28 mouse cellular contexts compared by ENCODE assay signal in the genomic region with DNA sequence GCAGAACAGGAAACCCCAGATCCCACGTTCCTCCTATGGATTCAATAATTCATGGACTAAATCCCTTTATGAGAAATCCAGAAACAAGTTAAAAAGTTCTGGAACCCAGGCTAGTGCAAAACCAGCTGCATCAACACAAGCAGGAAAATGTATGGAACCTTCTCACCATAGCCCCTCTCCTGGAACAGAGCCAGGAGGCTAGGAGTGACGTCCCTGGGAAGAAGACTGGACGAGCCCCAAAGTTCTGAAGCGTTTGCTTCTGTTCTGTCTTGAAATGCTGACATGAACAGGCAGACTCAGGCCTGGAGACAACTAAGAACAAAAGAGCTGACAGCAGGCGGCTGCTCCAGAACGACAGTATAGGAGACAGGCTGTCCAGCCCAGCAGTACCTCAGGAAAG.
DNase-seq lines count a peak whose midpoint lies in the region; ATAC-seq and TF ChIP-seq lines count a peak whose summit lies in the region.
"Had no signal": no experiment of that assay in that cellular context is flagged by ENCODE, and none has a peak within 500 bp of the region (broad histone marks: within the 10 kb centered on the region; RNA-seq: fewer than 3 reads in every experiment).

No protein-coding gene starts in this region.

- no peak overlapping the region for H3K9ac ChIP-seq in kidney, embryonic 16.5 days (replicated peaks; ENCODE audit: low read length)
- no peak overlapping the region for H3K9ac ChIP-seq in midbrain, embryonic 14.5 days (replicated peaks; ENCODE audit: low read length)
- H3K9ac ChIP-seq in midbrain, embryonic 13.5 days (replicated peaks): no peak overlapping the region
- H3K9ac ChIP-seq in limb, embryonic 14.5 days (ENCODE audit: low read depth, low read length, severe bottlenecking): no peak overlapping the region
- H3K9ac ChIP-seq: embryonic facial prominence, embryonic 12.5 days; heart, embryonic 15.5 days; liver, embryonic 13.5 days; midbrain, embryonic 12.5 days; neural tube, embryonic 15.5 days had no signal

- H3K4me1 ChIP-seq in kidney, embryonic 16.5 days (ENCODE audit: insufficient read depth, low read length): 0 out of 2 replicates have a peak, but pooled peaks cover 4% of the 10 kb centered on the region
- H3K4me1 ChIP-seq in midbrain, embryonic 14.5 days (ENCODE audit: control insufficient read depth, insufficient read depth, low read length): no peaks in the 10 kb centered on the region
- no peaks in the 10 kb centered on the region for H3K4me1 ChIP-seq in midbrain, embryonic 13.5 days (replicated peaks)
- H3K4me1 ChIP-seq in limb, embryonic 10.5 days: no peaks in the 10 kb centered on the region; the same call in 1 of the 2 replicates
- peaks cover 6% of the 10 kb centered on the region; the same call in 1 of the 2 replicates for H3K4me1 ChIP-seq in limb, embryonic 14.5 days (ENCODE audit: control insufficient read depth, insufficient read depth, low read length)
- H3K4me1 ChIP-seq: embryonic facial prominence, embryonic 12.5 days; heart, embryonic 15.5 days; liver, embryonic 13.5 days; midbrain, embryonic 12.5 days; neural tube, embryonic 15.5 days had no signal

- no peak for TF ChIP-seq POLR2A in limb, embryonic 14.5 days (IDR thresholded peaks at IDR 0.05; ENCODE audit: borderline replicate concordance, extremely low read depth, insufficient read depth, insufficient read length)

- H3K4me3 ChIP-seq in kidney, embryonic 16.5 days (ENCODE audit: low read length): no peak overlapping the region
- H3K4me3 ChIP-seq in midbrain, embryonic 14.5 days (replicated peaks; ENCODE audit: low read depth, low read length): no peak overlapping the region
- no peak overlapping the region for H3K4me3 ChIP-seq in midbrain, embryonic 13.5 days (replicated peaks)
- H3K4me3 ChIP-seq in limb, embryonic 10.5 days: no peak overlapping the region
- no peak overlapping the region for H3K4me3 ChIP-seq in limb, embryonic 14.5 days (replicated peaks; ENCODE audit: low read length)
- H3K4me3 ChIP-seq: embryonic facial prominence, embryonic 12.5 days; erythroblast, embryonic 14.5 days; heart, embryonic 10.5 days; heart, embryonic 15.5 days; layer of hippocampus, adult 2 months; liver, embryonic 13.5 days; midbrain, embryonic 12.5 days; neural tube, embryonic 15.5 days had no signal

- H3K27ac ChIP-seq in kidney, embryonic 16.5 days (ENCODE audit: low read length): peak overlapping the region; percentile 5; the same call in 1 of the 2 replicates
- H3K27ac ChIP-seq in midbrain, embryonic 14.5 days (replicated peaks; ENCODE audit: low read depth, low read length): no peak overlapping the region
- H3K27ac ChIP-seq in midbrain, embryonic 13.5 days: no peak overlapping the region
- peak overlapping the region; percentile 26; the same call in 1 of the 2 replicates for H3K27ac ChIP-seq in limb, embryonic 10.5 days
- peak overlapping the region; percentile 40; the same call in 1 of the 2 replicates for H3K27ac ChIP-seq in limb, embryonic 14.5 days (replicated peaks; ENCODE audit: low read depth, low read length)
- H3K27ac ChIP-seq: embryonic facial prominence, embryonic 12.5 days; heart, embryonic 10.5 days; heart, embryonic 15.5 days; layer of hippocampus, adult 2 months; liver, embryonic 13.5 days; midbrain, embryonic 12.5 days; neural tube, embryonic 15.5 days had no signal

- no peaks in the 10 kb centered on the region for H3K27me3 ChIP-seq in kidney, embryonic 16.5 days (ENCODE audit: insufficient read depth, low read length)
- no peaks in the 10 kb centered on the region for H3K27me3 ChIP-seq in midbrain, embryonic 14.5 days (ENCODE audit: control insufficient read depth, insufficient read depth, low read length)
- no peaks in the 10 kb centered on the region for H3K27me3 ChIP-seq in midbrain, embryonic 13.5 days
- no peaks in the 10 kb centered on the region for H3K27me3 ChIP-seq in limb, embryonic 10.5 days (ENCODE audit: low read depth, poor library complexity, severe bottlenecking)
- H3K27me3 ChIP-seq in limb, embryonic 14.5 days (ENCODE audit: control insufficient read depth, insufficient read depth, low read length): no peaks in the 10 kb centered on the region
- H3K27me3 ChIP-seq: embryonic facial prominence, embryonic 12.5 days; heart, embryonic 15.5 days; liver, embryonic 13.5 days; midbrain, embryonic 12.5 days; neural tube, embryonic 15.5 days had no signal

- ATAC-seq in kidney, embryonic 16.5 days (ENCODE audit: low FRiP score, low TSS enrichment): no peak
- no peak for ATAC-seq in midbrain, embryonic 14.5 days (ENCODE audit: low FRiP score, low TSS enrichment)
- no peak for ATAC-seq in midbrain, embryonic 13.5 days
- ATAC-seq in limb, embryonic 14.5 days (ENCODE audit: low FRiP score, low read depth): peak; percentile 50
- ATAC-seq: intestine, embryonic 16.5 days had no signal

- 52% methylated on average over 6 of the region's 6 CpGs for WGBS in kidney, embryonic 16.5 days
- 55% methylated on average over 6 of the region's 6 CpGs for WGBS in midbrain, embryonic 14.5 days
- 63% methylated on average over 6 of the region's 6 CpGs for WGBS in midbrain, embryonic 13.5 days
- WGBS in limb, embryonic 10.5 days: 81% methylated on average over 6 of the region's 6 CpGs
- WGBS in limb, embryonic 14.5 days: 23% methylated on average over 6 of the region's 6 CpGs

- no peak for DNase-seq in kidney, postnatal 25 days
- peak; percentile 8 for DNase-seq in midbrain, embryonic 14.5 days
- DNase-seq in limb, embryonic 10.5 days (ENCODE audit: low spot score): no peak
- peak; percentile 56 for DNase-seq in limb, embryonic 14.5 days (ENCODE audit: low spot score)
- no peak for DNase-seq in layer of hippocampus, adult 9-11 months
- DNase-seq: adrenal gland, postnatal 25 days; B cell, adult 2 months; cerebellum, adult 2 months; cerebellum, postnatal 36 days; gastrocnemius, postnatal 25 days; heart, adult 11 months; kidney, adult 9 months; kidney, postnatal 36 days; liver, embryonic 13.5 days; lung, adult 18-20 months; lung, postnatal 36 days; thymus, adult 2 months; thymus, postnatal 36 days had no signal

- no peaks in the 10 kb centered on the region for H3K9me3 ChIP-seq in kidney, embryonic 16.5 days (ENCODE audit: low read length)
- no peaks in the 10 kb centered on the region for H3K9me3 ChIP-seq in midbrain, embryonic 14.5 days (ENCODE audit: control insufficient read depth, low read length)
- no peaks in the 10 kb centered on the region for H3K9me3 ChIP-seq in midbrain, embryonic 13.5 days
- H3K9me3 ChIP-seq in limb, embryonic 10.5 days (replicated peaks): no peaks in the 10 kb centered on the region
- no peaks in the 10 kb centered on the region for H3K9me3 ChIP-seq in limb, embryonic 14.5 days (ENCODE audit: control insufficient read depth, low read length)
- H3K9me3 ChIP-seq: embryonic facial prominence, embryonic 12.5 days; heart, embryonic 10.5 days; heart, embryonic 15.5 days; liver, embryonic 13.5 days; midbrain, embryonic 12.5 days; neural tube, embryonic 15.5 days had no signal

- no peak overlapping the region for H3K4me2 ChIP-seq in kidney, embryonic 16.5 days (replicated peaks; ENCODE audit: low read depth, low read length)
- no peak overlapping the region for H3K4me2 ChIP-seq in midbrain, embryonic 14.5 days (ENCODE audit: low read length)
- no peak overlapping the region for H3K4me2 ChIP-seq in midbrain, embryonic 13.5 days (replicated peaks)
- H3K4me2 ChIP-seq in limb, embryonic 14.5 days (replicated peaks; ENCODE audit: low read depth, low read length, severe bottlenecking): no peak overlapping the region
- H3K4me2 ChIP-seq: embryonic facial prominence, embryonic 12.5 days; heart, embryonic 15.5 days; liver, embryonic 13.5 days; midbrain, embryonic 12.5 days; neural tube, embryonic 15.5 days had no signal

- 0 out of 2 replicates have a peak, but pooled peaks cover under 1% of the 10 kb centered on the region for H3K36me3 ChIP-seq in kidney, embryonic 16.5 days (ENCODE audit: insufficient read depth, low read length)
- H3K36me3 ChIP-seq in midbrain, embryonic 14.5 days (ENCODE audit: control insufficient read depth, insufficient read depth, low read length): no peaks in the 10 kb centered on the region
- H3K36me3 ChIP-seq in midbrain, embryonic 13.5 days: no peaks in the 10 kb centered on the region; the same call in 1 of the 2 replicates
- H3K36me3 ChIP-seq in limb, embryonic 10.5 days: peaks cover 14% of the 10 kb centered on the region
- 0 out of 2 replicates have a peak, but pooled peaks cover 5% of the 10 kb centered on the region for H3K36me3 ChIP-seq in limb, embryonic 14.5 days (ENCODE audit: control insufficient read depth, insufficient read depth, low read length)
- H3K36me3 ChIP-seq: embryonic facial prominence, embryonic 12.5 days; heart, embryonic 15.5 days; neural tube, embryonic 15.5 days had no signal

Comparison
In these comparisons a context has a peak if more than half of its experiments do, and no peak if none do; other contexts are left out.
1. DNase-seq: peak in midbrain, embryonic 14.5 days (single experiment) and limb, embryonic 14.5 days (single experiment); none in kidney, postnatal 25 days (0 of 2), limb, embryonic 10.5 days (single experiment) and layer of hippocampus, adult 9-11 months (single experiment).
2. H3K27ac ChIP-seq: peak in kidney, embryonic 16.5 days (single experiment), limb, embryonic 10.5 days (single experiment) and limb, embryonic 14.5 days (single experiment); none in midbrain, embryonic 14.5 days (single experiment) and midbrain, embryonic 13.5 days (single experiment).